Mouse (Mus musculus): Measurements from ENCODE around the gene Lrrfip2. TPM values are rescaled to one million over a fixed set of nuclear protein-coding genes. Genes with fewer than 3 reads are reported as not detected.

Lrrfip2 gene
- polyA plus RNA-seq, 3 experiments from 2014 or later = 8.4 to 17.2 (median 17.0) TPM

DNA sequence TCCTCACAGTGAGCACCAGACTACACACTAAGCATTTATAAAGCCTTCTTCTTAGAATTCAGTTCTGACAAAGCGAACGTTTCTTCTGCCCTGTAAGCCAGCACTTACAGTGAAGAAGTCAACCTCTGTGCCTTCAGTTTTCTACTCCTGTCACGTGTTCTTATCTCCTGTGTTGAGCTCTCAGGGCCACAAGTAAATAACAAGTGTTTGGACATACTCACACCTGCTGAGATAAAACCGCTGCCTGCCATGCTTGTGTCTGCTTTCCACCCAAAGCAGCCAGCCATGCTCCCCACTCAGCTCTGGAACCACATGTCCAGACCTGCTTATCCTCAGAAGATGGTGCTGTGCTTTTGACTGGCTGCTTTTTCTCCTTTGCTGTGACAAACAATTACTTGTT, 49.2 kb downstream of the Lrrfip2 start:
- no peak for ATAC-seq

- ATAC-seq = no peak
Measured at GRCm38 (mm10) chr9:111170430-111170829, 53.0 kb downstream of the Lrrfip2 start.

DNA sequence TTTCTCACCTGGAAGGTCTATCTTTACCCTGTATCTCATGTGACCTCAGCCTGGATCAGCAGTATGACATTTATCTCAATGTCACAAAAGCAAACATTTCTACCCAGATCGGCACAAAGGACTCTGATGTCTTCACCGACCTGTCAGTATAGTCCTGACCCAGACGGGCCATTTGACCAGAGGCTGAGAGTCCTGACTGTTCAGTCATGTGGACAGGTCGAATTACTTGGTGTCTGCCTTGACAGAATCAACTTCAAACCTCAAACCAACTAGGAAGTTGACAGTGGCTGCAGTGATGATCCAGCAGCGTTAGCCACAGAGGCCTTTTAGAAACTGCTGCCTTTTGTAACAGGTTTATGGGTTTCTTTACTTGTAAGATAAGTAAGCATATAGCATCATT, 56.7 kb downstream of the Lrrfip2 start:
- no peak for ATAC-seq

- no peak for ATAC-seq
Measured at GRCm38 (mm10) chr9:111178971-111179370, 61.6 kb downstream of the Lrrfip2 start.

- no peak for ATAC-seq
Measured at GRCm38 (mm10) chr9:111182176-111182575, 64.8 kb downstream of the Lrrfip2 start.

GRCm38 (mm10) chr9:111184929-111185328, 67.5 kb downstream of the Lrrfip2 start:
- no peak for ATAC-seq

- no peak for ATAC-seq
Measured at GRCm38 (mm10) chr9:111186861-111187260, 69.5 kb downstream of the Lrrfip2 start.

GRCm38 (mm10) chr9:111188731-111189130, 71.3 kb downstream of the Lrrfip2 start:
- ATAC-seq = no peak

- no peak for ATAC-seq
Measured at GRCm38 (mm10) chr9:111193211-111193610, 75.8 kb downstream of the Lrrfip2 start.

- ATAC-seq = no peak
Measured at GRCm38 (mm10) chr9:111197116-111197515, 79.7 kb downstream of the Lrrfip2 start.

DNA sequence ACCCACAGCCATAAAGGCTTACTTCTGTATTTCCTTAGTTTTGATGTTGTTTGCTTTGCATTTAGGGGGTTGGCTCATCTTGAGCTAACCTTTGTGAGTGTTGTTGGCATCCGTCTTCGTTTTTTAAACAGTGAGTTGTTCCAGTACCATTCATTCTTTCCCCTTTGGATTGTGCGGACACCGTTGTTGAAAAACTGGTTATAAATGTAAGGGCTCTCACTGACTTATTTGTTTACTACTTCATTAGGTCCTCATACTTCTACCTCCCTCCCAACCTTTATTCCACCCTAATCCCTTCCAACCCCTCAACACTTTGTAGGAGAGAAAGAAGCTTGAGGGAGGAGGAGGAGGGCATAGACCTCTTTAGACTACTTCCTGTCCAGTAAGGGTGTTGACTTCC, 80.3 kb downstream of the Lrrfip2 start:
- ATAC-seq = no peak

DNA sequence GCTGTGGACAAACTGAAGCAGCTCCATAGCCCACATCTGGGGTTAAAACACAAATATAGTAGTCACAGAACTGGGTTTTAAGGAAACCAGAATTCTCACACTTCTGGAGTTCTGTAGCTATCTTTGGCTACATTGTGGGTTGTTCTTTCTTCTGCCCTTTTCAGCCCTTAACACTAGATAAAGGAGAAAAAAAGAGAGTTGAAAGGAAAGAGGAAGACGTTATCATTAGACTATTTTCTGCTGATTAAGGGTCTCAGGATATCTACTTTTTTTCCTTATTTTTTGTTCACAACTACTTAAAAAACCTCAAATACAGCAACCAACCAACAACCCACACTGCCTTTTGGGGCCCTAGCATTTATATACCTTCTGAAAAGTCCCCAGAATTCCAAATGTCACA, 80.9 kb downstream of the Lrrfip2 start:
- ATAC-seq = no peak

DNA sequence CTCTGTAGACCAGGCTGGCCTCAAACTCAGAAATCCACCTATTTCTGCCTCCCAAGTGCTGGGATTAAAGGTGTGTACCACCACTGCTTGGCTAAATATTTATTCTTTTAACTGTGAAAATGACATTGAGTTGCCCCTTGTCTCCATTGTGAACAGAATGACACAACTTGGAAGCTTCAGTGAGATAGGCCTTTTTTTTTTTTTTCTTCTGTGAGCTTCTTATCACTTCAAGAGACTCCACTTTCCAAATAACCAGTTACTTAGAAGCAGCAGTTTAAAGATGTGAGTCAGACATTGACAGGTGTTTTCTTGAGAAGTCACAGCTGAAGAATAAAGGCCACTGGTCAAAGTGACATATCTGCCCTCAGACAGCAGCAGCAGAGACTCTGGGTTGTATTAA, 82.8 kb downstream of the Lrrfip2 start:
- ATAC-seq = no peak

GRCm38 (mm10) chr9:111204601-111205375, 87.4 kb downstream of the Lrrfip2 start:
- no peak for ATAC-seq

- ATAC-seq = no peak
Measured at GRCm38 (mm10) chr9:111207683-111208082, 90.3 kb downstream of the Lrrfip2 start.

- ATAC-seq = no peak
Measured at GRCm38 (mm10) chr9:111208185-111208584, 90.8 kb downstream of the Lrrfip2 start.

DNA sequence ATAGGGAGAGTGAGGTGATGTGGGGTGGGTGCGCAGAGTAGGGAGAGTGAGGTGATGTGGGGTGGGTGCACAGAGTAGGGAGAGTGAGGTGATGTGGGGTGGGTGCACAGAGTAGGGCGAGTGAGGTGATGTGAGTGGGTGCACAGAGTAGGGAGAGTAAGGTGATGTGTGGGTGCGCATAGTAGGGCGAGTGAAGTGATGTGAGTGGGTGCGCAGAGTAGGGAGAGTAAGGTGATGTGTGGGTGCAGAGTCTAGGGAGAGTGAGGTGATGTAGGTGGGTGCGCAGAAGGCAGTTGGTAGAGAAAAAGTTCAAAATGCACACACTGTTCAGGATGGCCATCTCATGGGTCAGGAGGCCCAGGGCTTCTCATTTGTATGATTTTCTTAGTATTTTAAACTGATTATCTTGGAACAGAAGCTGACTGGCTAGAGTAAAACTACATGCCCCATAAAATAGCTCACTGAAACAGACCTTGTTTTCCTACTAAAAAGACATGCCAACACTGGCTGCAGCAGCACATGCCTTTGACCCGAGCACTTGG, 91.8 kb downstream of the Lrrfip2 start:
- ATAC-seq = no peak

GRCm38 (mm10) chr9:111210412-111210811, 93.0 kb downstream of the Lrrfip2 start:
- ATAC-seq = no peak

DNA sequence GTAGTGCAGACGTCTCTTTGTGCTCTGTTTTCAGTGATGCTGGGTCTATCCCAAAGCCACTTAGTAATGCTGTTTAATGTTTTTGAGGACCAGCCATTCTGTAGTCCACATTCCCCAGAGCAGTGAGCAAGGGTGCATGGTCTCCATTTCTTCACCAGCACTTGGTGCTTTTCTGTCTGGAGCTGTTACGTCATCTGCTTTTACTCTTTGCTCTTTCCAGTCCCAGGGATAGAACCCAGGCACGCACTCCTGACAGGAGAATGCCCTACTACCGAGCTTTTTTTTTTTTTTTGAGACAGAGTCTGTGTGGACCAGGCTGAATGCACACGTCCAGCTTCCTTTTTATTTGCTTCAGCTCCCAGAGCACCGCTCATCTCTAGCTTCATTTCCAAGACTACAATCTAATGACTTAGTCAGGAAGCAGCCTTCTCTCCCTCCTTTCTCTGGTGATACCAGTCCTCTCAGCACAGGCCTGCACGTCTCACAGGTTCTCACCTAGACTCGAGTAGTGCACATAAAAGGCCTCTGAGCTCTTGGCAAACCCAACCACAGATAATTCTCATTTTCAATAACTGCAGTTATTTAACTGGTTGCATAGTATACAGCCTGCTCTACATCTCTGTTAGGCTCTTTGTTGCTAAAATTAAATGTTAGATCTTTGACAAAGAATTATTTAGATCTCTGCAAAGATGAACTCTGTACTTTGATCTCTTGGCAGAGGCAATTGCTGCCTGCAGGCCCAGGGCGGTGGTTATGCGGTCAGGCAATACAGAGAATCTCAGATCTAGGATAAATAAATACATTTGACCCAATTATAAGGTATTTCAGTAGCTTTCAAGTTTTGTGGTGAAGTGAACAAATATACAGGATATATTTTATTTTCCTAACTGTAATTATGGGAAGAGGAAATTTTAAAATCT, 94.0 kb downstream of the Lrrfip2 start:
- ATAC-seq = no peak

- ATAC-seq = no peak
Measured at GRCm38 (mm10) chr9:111213501-111213900, 96.1 kb downstream of the Lrrfip2 start.

- ATAC-seq = no peak
Measured at GRCm38 (mm10) chr9:111216424-111216823, 99.0 kb downstream of the Lrrfip2 start.

- ATAC-seq = no peak
Measured at GRCm38 (mm10) chr9:111220551-111221080, 103.2 kb downstream of the Lrrfip2 start.

DNA sequence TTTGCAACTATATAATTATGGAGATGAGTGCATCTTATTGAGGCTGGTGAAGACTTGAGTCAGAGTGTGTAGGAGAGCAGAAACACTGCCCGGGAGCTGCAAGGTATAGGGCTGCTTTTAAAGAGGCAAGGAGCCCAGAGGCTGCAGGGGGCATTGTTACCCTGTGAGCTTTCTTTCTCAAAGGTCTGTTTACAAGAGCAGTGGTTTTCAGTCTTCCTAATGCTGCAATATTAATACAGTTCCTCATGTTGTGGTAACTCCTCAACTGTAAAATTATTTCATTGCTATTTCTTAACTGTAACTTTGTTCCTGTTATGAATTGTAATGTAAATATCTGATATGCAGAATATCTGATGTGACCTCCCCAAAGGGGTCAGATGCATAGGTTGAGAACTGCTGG, 104.2 kb downstream of the Lrrfip2 start:
- ATAC-seq = no peak
